Mouse (Mus musculus) cerebellum, adult 2 months (tissue): ENCODE results near the gene Nrxn3.

Experiments
- CTCF ChIP-seq: fragments of 200-500 bp; IDR thresholded peaks from 2 replicates; pipeline ENCODE4 v1.5.1; 2011; ENCODE audit warnings: low read depth, mild to moderate bottlenecking, control low read depth, low read length, moderate library complexity, borderline replicate concordance; ENCODE audit not compliant: insufficient read depth
- POLR2A ChIP-seq: fragments of 200-500 bp; IDR thresholded peaks from 2 replicates; pipeline ENCODE4 v1.6.1; 2011; ENCODE audit warnings: low read length, control low read depth, borderline replicate concordance; ENCODE audit not compliant: insufficient read depth

- no peak for TF ChIP-seq CTCF
- no peak for TF ChIP-seq POLR2A
Measured at GRCm38 (mm10) chr12:88953801-88954200, 231.1 kb downstream of the Nrxn3 start.
